Mouse (Mus musculus) adrenal gland, adult 18-20 months (tissue): ENCODE data around the gene Cyp26a1. TPM values are rescaled to one million over a fixed set of nuclear protein-coding genes. Genes with fewer than 3 reads are reported as not detected.

Experiments used
- DNase-seq, 2 experiments: peaks; one replicate each; pipeline ENCODE4 v3.0.0; 2021 to 2022; ENCODE audit warnings: low spot score in 2 of 2
- total RNA-seq, 2 experiments: library from RNA; stranded (reverse); gene quantifications; 1 replicate in 1 of 2; 2 replicates in 1 of 2; pipeline ENCODE4 v1.2.3; 2021

The Cyp26a1 gene
- total RNA-seq, 2 experiments from 2014 or later: not detected

DNA sequence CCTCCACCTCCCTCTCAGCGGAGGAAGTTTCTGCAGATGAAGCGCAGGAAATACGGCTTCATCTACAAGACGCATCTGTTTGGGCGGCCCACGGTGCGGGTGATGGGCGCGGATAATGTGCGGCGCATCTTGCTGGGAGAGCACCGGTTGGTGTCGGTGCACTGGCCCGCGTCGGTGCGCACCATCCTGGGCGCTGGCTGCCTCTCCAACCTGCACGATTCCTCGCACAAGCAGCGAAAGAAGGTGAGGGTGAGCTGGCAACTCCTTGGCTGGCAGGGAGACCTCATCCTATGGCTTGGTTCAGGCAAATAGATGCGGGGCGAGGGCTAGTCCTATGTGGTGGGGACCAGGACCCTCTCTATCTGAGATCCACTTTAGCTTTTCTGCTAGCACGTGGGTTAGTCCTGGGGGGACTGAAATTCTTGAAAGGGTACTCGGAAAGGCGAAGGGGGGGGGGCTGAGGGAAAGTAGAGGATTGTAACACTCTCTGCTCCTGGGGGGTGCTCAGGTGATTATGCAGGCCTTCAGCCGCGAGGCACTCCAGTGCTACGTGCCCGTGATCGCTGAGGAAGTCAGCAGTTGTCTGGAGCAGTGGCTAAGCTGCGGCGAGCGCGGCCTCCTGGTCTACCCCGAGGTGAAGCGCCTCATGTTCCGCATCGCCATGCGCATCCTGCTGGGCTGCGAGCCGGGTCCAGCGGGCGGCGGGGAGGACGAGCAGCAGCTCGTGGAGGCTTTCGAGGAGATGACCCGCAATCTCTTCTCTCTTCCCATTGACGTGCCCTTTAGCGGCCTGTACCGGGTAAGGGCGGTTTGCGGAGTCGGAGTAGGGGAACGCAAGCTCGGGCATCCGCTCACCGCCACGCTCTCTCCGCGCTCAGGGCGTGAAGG lies 919 bp downstream of the Cyp26a1 start:
- DNase-seq: no peak

DNA sequence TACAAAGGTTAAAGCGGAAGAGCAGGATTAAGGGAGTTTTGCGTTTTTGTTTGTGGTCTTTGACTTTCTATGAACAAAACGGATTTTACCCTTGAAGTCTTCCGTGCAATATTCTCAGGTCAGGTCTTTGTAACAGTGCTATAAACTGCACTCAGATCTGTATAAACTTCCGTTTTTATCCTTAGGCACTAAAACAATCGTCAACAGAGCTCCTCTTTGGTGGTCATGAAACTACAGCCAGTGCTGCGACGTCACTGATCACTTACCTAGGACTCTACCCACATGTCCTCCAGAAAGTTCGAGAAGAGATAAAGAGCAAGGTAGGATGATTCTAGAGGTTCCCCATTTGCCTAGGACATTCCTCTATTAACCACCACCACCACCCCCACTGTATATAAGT lies 2.1 kb downstream of the Cyp26a1 start:
- DNase-seq: no peak

GRCm38 (mm10) chr19:37702377-37703076 lies 4.9 kb downstream of the Cyp26a1 start:
- DNase-seq: peak in 1 of 2 experiments; percentile 48

DNA sequence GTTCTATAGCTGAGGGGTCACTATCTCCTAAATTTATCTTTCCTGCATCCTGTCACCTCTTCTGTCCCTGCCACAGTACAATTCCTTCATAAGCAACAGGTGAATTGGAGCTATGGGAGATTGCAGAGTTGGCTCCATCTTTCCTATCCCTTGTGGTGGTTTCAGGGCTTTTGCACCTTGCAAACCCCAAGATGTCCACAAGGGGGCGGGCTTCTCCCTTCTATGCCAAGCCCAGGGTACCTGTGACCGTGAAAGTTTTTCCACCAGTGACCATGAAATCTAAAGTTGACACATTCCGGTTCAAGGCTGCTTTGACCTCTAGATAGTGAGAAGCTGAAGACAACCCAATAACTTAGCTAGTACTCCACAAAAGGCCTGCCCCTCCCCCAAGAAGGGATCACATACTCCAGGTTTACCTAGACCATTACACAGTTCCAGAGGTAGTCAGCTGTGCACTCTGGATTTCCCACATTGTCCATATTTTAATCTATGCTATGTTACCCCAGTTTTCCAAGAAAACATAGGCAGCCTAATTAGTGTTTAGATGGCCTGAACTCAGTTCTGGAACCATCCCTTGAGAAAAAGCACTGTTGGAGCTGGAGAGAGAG lies 6.4 kb downstream of the Cyp26a1 start:
- DNase-seq: peak; percentile 79 to 82

GRCm38 (mm10) chr19:37705722-37706121 lies 8.1 kb downstream of the Cyp26a1 start:
- no peak for DNase-seq

GRCm38 (mm10) chr19:37714681-37715080 lies 17.1 kb downstream of the Cyp26a1 start:
- no peak for DNase-seq

DNA sequence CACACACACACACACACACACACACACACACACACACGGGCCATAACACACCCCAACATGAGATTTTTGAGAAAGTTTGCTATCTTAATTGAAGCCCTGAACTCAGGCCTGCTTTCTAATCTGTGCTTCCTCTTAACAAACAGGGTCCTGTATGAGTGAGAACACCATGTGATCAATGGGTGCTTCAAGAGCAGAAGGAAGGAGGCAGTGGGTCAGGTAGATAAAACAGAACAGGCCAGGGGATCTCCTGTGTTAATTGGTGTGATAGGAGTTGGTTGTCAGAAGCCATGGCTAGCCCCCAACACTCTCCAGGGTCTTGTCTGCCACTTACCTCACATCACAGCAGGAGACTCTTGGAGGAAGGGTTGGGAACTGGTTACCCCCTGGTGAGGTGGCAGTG lies 18.4 kb downstream of the Cyp26a1 start:
- DNase-seq: no peak

DNA sequence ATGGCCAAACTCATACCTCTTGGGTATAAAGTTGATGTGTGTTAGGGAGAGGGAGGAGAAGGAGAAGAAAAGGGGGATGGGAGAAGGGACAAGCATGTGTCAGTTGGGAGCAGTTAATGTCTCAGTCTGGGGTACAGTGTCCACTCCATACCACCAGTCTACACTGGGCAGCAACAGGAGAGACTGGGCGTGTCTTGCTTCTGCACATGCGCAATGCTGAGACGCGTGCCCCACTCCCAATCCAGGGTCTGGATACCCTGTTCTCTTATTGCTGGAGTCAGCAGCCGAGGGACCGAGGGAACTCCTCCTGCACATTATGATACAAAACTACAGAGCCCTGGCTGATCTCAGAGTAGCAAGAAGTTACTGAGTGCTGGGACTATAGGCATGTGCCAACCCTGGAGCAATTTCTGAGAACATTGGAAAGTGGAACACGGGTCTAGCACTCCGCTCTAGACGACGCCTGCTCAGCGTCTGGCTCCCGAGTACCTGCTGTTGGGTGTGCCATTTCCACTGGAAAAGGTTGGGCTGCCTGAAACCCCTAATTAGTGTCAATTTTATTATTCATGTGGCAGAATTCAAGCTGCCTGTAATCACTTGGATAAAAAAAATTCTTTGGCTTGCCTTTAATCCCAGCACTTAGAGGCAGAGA lies 19.1 kb downstream of the Cyp26a1 start:
- DNase-seq: no peak

DNA sequence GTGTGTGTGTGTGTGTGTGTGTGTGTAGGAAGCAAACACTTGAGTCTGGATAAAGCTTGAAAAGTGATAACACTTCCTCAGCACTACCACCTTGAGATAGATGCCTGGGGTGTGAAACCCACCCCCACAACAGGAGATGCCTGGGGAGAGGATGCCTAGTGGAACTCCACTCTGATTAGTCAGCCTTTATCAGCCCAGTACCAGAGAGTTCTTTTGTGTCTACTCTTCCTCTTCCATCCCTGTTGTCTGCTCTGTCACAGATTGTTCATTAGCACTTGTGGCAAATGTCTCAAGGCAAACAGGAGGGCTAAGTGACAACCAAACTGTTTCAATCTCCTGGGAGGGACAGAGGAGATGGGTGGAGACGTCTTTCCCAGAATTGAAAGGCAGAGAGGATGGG lies 21.6 kb downstream of the Cyp26a1 start:
- DNase-seq: no peak

- DNase-seq: no peak
These were observed 27.0 kb downstream of the Cyp26a1 start for GRCm38 (mm10) chr19:37724591-37724990.

DNA sequence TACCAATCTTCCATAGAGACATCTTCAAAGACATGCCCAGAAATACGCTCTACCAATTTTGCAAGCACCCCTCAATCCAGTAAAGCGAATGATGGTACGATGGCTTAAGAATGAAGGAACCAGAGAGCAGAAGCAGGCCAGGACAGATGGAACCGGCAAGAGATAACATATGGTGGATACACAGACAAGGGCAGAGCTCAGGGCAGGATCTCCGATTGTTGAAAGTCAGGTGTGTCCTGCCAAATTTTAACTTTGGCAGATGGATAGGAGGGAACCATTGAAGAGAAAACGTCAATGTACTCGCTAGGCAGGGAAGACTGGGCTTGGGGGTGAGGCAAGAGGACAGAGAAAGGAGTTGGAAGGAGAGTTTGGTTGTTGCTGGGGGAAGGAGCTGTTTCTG lies 29.0 kb downstream of the Cyp26a1 start:
- no peak for DNase-seq

DNA sequence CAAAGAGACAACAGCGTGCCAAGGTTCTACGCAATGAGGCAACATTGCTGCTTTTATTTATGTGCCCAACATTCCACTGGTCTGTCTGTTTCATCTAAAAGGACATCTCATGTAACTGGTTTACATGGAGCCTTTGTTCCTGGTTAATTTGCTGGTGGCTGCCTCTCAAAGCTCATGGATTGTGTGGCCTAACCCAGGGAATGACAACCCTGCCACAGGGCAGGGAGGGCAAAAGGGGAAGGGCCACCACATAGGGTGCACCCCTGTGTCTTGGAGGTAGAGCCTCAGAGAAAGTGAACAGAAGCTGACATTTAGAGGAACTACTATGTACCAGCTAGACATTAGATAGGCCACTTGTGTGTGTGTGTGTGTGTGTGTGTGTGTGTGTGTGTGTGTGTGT lies 29.8 kb downstream of the Cyp26a1 start:
- DNase-seq: no peak

DNA sequence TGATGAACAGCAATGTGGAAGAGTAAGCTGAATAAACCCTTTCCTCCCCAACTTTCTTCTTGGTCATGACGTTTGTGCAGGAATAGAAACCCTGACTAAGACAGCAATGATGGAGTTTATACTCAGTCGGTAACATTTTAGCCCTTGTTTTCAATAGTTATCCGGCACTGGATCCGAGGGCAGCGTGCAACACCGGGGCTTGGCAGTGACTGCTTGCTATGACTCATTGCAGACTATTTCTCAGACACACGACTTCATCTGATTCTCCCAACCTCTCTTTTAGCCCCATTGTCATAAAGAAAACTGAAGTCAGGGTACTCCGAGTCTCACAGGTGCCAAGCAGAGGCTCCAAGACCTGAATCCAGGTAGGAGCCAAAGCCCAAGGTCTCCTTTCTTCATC lies 37.8 kb downstream of the Cyp26a1 start:
- DNase-seq: no peak

GRCm38 (mm10) chr19:37738575-37738974 lies 41.0 kb downstream of the Cyp26a1 start:
- DNase-seq: no peak

DNA sequence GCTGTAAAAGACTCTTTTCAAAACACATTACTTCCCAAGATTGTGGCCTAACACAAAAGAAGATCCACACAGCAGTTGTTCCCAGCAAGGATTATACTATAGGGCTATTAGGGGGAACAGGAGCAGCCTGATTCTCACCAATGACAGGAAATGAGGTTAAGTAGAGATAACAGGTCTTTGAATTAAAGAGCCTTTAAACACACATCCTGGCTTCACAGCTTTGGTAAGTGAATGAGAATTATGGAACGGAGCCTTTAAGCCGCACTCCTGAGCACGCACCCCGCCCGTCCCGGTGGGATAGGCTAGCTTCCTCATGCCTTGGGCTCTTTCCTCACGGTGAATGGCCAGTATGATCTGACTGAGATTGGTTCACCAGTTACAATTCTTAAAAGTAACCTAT lies 42.4 kb downstream of the Cyp26a1 start:
- DNase-seq: no peak

Other genes with a start within 250 kb of the Cyp26a1 start
- 10 to 100 TPM; 12.9 to 15.3 TPM for gene Exoc6, start 147.4 kb upstream of the Cyp26a1 start, total RNA-seq
- gene Cyp26c1, start 12.2 kb upstream of the Cyp26a1 start, total RNA-seq: not detected